Mouse (Mus musculus) G1E (cell line): Measurements from ENCODE around the gene Tm2d3. TPM values are rescaled to one million over a fixed set of nuclear protein-coding genes. Genes with fewer than 3 reads are reported as not detected.

ENCODE experiments used
- ATAC-seq: 2 replicates; pipeline ENCODE4 v1.8.0; 2016; ENCODE audit warnings: mild to moderate bottlenecking; ENCODE audit not compliant: insufficient number of reproducible peaks, poor library complexity, low FRiP score, severe bottlenecking; ENCODE audit errors: extremely low read depth
- DNase-seq: peaks from one replicate; pipeline ENCODE4 v3.0.0; 2012; ENCODE audit warnings: low spot score
- H3K27me3 ChIP-seq: 2 replicates; pipeline ENCODE4 v1.6.1; 2012; ENCODE audit warnings: mild to moderate bottlenecking, low read length, inconsistent platforms; ENCODE audit not compliant: insufficient read depth
- H3K36me3 ChIP-seq: replicated peaks from 2 replicates; pipeline ENCODE3; 2012; ENCODE audit warnings: mild to moderate bottlenecking, inconsistent platforms
- H3K4me1 ChIP-seq: 2 replicates; pipeline ENCODE4 v1.6.1; 2012; ENCODE audit warnings: low read depth, low read length, inconsistent platforms, mixed read lengths; ENCODE audit not compliant: insufficient read depth
- H3K4me3 ChIP-seq: 2 replicates; pipeline ENCODE4 v1.5.1; 2012; ENCODE audit warnings: low read depth, mild to moderate bottlenecking, inconsistent platforms, low read length, moderate library complexity, mixed read lengths
- H3K9me3 ChIP-seq: replicated peaks from 2 replicates; pipeline ENCODE4 v1.6.1; 2012; ENCODE audit warnings: inconsistent platforms
- CTCF ChIP-seq: IDR thresholded peaks from 2 replicates; pipeline ENCODE4 v1.5.1; 2012; ENCODE audit warnings: low read depth, low read length, inconsistent platforms, mixed read lengths
- GATA1 ChIP-seq: IDR thresholded peaks from 2 replicates; pipeline ENCODE4 v1.6.1; 2012; ENCODE audit warnings: borderline replicate concordance, low read length, inconsistent platforms, mixed read lengths
- GATA2 ChIP-seq: IDR thresholded peaks from 2 replicates; pipeline ENCODE4 v1.6.1; 2012; ENCODE audit warnings: low read depth, low read length, inconsistent platforms, borderline replicate concordance
- POLR2AphosphoS5 ChIP-seq: IDR thresholded peaks from 2 replicates; pipeline ENCODE4 v1.6.1; 2012; ENCODE audit warnings: low read depth, low read length, inconsistent platforms; ENCODE audit not compliant: insufficient replicate concordance
- TAL1 ChIP-seq: conservative IDR thresholded peaks from 2 replicates; pipeline ENCODE4 v1.6.1; 2012; ENCODE audit warnings: low read depth, low read length, inconsistent platforms, mixed read lengths
- polyA plus RNA-seq: library from polyadenylated mRNA; stranded (reverse); fragments of >175 nt; gene quantifications from 2 replicates; pipeline ENCODE4 v1.2.3, GENCODE M21; 2012
- total RNA-seq, 2 experiments: library from RNA; stranded (forward) in 1 of 2; stranded (reverse) in 1 of 2; fragments of 200-1000 nt in 1 of 2; fragments of >200 nt in 1 of 2; fragmentation: Nextera tagmentation in 1 of 2; gene quantifications; 2 replicates each; pipeline ENCODE4 v1.2.3; 2014 to 2017

Tm2d3 gene
- total and polyA plus RNA-seq, 3 experiments = 8.3 to 51.6 (median 40.6) TPM

- no peak for TF ChIP-seq GATA1
- no peak for TF ChIP-seq POLR2AphosphoS5
- TF ChIP-seq TAL1 = no peak
- TF ChIP-seq GATA2 = no peak
- TF ChIP-seq CTCF = no peak
- Histone ChIP-seq H3K4me3 (no peak overlapping the region), H3K4me1 (no peaks in the 10 kb centered on the region), H3K9me3 (no peaks in the 10 kb centered on the region), H3K36me3 (no peaks in the 10 kb centered on the region), H3K27me3 (peaks cover 6% of the 10 kb centered on the region; the same call in 1 of the 2 replicates)
- ATAC-seq = no peak
- DNase-seq = no peak
These were observed 43.1 kb downstream of the Tm2d3 start for GRCm38 (mm10) chr7:65734024-65734423.

DNA sequence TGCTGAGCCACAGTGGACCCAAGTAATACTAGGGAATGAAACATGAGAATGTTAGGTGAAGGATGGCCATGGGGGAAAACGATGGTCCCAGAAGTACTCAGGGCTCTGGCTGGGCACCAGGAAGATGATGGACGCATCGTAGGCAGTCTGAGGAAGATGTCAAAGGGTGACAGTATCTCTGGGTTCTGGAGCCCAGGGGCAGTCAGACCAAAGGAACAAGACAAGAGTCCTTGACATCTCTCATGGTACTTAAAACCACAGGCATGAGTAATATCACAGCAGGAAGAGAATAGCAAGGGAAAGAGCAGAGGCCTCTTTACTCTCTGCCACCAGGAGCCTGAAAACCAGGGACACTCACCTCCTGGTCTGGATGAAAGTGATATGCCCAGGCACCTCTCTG, 44.3 kb downstream of the Tm2d3 start:
- no peaks in the 10 kb centered on the region for H3K36me3 ChIP-seq
- no peak for ATAC-seq
- no peaks in the 10 kb centered on the region for H3K9me3 ChIP-seq
- DNase-seq = no peak
- H3K27me3 ChIP-seq = peaks cover 6% of the 10 kb centered on the region; the same call in 1 of the 2 replicates
- no peak for TF ChIP-seq GATA1
- no peak for TF ChIP-seq CTCF
- TF ChIP-seq POLR2AphosphoS5 = no peak
- TF ChIP-seq TAL1 = no peak
- no peak for TF ChIP-seq GATA2
- no peak overlapping the region for H3K4me3 ChIP-seq
- H3K4me1 ChIP-seq = no peaks in the 10 kb centered on the region

- Histone ChIP-seq H3K36me3 (no peaks in the 10 kb centered on the region), H3K9me3 (no peaks in the 10 kb centered on the region), H3K4me3 (no peak overlapping the region), H3K4me1 (no peaks in the 10 kb centered on the region), H3K27me3 (peaks cover 6% of the 10 kb centered on the region; the same call in 1 of the 2 replicates)
- TF ChIP-seq CTCF = no peak
- no peak for TF ChIP-seq GATA1
- no peak for TF ChIP-seq POLR2AphosphoS5
- TF ChIP-seq GATA2 = no peak
- no peak for TF ChIP-seq TAL1
- DNase-seq = no peak
- ATAC-seq = no peak
These were observed 46.5 kb downstream of the Tm2d3 start for GRCm38 (mm10) chr7:65737286-65738040.

- DNase-seq = no peak
- no peak for ATAC-seq
- Histone ChIP-seq H3K4me1 (no peaks in the 10 kb centered on the region), H3K4me3 (no peak overlapping the region), H3K9me3 (no peaks in the 10 kb centered on the region), H3K27me3 (no peaks in the 10 kb centered on the region; the same call in 1 of the 2 replicates), H3K36me3 (no peaks in the 10 kb centered on the region)
- TF ChIP-seq TAL1 (no peak), CTCF (no peak), GATA1 (no peak)
These were observed 51.9 kb downstream of the Tm2d3 start for GRCm38 (mm10) chr7:65742857-65743256.

DNA sequence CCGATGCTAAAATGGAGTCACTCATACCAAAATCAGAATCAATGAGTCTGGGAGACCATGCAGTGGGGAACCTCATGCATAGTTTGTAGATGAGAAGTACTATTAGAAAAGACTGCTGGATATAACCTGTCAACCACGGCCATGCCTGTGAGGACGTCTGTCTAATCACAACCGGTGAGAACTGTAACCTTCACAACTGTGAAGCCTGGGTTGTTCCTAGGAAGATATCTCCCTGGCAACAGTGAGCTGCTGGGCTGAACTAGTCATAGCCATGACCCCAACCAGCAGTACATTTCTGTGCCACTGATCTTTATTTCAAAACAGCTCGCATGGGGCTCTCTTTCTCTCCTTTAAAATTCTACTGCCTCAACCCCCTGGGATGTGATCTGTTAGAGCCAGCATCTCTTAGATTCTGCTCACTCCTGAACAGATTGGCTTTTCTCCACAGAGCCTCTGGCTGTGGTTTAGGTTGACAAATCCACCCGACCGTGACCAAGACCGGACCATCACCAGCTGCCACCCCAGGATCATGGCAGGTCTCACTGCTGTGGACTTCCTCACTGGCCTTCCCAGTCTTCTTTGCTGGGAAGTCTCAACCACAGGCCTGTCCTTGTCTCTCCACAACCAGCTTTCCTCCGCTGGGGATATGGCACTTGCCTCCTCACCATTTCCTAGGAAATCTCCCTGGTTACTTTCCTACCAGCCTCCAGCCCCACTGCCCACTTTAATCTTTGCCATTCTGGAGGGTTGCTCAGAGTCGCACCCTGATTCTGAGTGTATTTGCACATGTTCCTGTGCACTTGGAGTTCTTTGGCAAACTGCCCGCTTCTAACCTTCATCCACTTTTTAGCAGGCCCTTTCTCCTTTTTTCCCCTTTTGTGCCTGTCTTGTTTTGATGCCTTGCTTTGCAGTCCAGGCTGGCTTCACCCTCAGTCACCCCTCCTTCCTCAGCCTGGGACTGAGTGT, 57.3 kb downstream of the Tm2d3 start:
- no peak for ATAC-seq
- no peak for TF ChIP-seq TAL1

More for the DNA sequence above, 57.3 kb downstream of the Tm2d3 start:
- no peaks in the 10 kb centered on the region for H3K4me1 ChIP-seq
- no peaks in the 10 kb centered on the region for H3K36me3 ChIP-seq
- H3K4me3 ChIP-seq = no peak overlapping the region
- no peaks in the 10 kb centered on the region for H3K9me3 ChIP-seq
- DNase-seq = no peak
- peaks cover 3% of the 10 kb centered on the region for H3K27me3 ChIP-seq

Other genes starting within 250 kb of the Tm2d3 start
- gene Tjp1, start 163.4 kb upstream of the Tm2d3 start, total RNA-seq (2014; fragmentation: Nextera tagmentation) = 119 and 128 TPM in 2 replicates
- 76.3 and 95.0 TPM in 2 replicates for gene Tjp1, start 163.4 kb upstream of the Tm2d3 start, total RNA-seq (2017)
- gene Tjp1, start 163.4 kb upstream of the Tm2d3 start, polyA plus RNA-seq = 17.8 and 18.9 TPM in 2 replicates
- gene Tarsl2, start 46.3 kb upstream of the Tm2d3 start, total RNA-seq (2014; fragmentation: Nextera tagmentation) = 35.2 and 42.3 TPM in 2 replicates
- gene Tarsl2, start 46.3 kb upstream of the Tm2d3 start, total RNA-seq (2017) = 66.8 and 71.3 TPM in 2 replicates
- gene Tarsl2, start 46.3 kb upstream of the Tm2d3 start, polyA plus RNA-seq = 23.7 and 27.6 TPM in 2 replicates
- gene Pcsk6, start 170.6 kb downstream of the Tm2d3 start, total RNA-seq (2014; fragmentation: Nextera tagmentation) = not detected in 2 replicates
- 0.05 and 0.12 TPM in 2 replicates for gene Pcsk6, start 170.6 kb downstream of the Tm2d3 start, total RNA-seq (2017)
- gene Pcsk6, start 170.6 kb downstream of the Tm2d3 start, polyA plus RNA-seq = not detected in 2 replicates